Mouse (Mus musculus) right cerebral cortex, postnatal 10 days (tissue): ENCODE data around the gene Vps37d.

Source experiments
- DNase-seq, 2 experiments: peaks; one replicate each; pipeline ENCODE4 v3.0.0; 2021; ENCODE audit warnings: low spot score in 2 of 2

The Vps37d gene

DNA sequence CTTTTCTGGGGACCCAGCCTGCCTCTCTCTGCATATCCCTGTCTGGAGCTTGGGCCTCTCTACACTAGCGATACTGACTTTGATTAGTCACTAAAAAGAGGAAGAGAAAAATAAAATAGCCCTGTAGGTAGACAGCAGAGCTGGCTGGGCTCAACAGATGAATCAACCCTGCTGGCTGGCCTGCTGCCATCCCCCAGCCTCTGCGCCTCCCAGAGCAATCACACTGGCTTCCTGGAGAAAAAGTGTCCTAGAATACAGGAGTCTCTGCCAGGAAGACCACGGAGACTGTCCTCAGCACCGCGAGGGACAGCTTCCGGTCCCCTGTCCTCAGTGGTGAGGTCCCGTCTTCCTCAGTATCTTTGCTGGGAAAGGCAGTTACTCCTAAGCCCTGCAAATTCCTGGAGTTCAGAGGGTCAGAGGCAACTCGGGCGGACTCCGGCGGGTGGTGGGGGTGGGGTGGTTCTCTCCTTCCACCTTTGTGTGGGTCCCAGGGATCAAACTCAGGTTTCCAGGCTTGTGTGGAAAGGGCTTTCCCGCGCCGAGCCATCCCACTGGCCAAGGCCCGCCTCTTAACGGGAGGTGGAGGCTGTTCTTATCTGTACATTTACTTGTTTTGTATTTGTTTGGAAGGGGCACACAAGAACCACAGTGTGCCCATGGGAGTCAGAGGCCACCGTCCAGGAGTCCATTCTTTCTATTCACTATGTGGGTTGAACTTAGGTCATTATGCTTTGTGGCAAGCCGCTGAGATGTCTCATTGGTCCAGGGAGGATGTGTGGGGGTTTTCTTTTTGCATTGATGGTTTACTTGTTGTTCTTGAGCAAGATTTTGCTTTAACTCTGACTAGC, 48.8 kb downstream of the Vps37d start:
- peak in 1 of 2 experiments; percentile 73 for DNase-seq

DNA sequence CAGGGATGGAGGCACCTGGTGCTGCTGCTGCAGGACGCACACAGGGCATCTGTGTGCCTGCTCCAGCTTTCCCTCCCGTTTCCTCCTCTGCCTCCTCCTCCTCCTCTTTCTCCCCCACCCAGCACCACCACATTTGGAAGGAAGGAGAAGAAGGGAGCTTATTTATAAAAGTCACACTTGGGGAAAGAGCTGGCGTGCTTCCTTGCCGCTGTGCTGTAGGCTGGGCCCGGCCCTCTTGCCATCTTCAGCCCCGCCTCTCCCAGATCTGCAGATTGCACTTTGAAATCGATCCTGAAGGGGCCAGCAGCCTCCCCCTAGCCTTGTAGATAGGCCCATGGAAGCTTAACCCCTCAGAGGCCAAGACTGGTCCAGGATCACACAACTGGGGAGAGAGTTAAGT, 52.2 kb downstream of the Vps37d start:
- DNase-seq = peak; percentile 70 to 81

DNA sequence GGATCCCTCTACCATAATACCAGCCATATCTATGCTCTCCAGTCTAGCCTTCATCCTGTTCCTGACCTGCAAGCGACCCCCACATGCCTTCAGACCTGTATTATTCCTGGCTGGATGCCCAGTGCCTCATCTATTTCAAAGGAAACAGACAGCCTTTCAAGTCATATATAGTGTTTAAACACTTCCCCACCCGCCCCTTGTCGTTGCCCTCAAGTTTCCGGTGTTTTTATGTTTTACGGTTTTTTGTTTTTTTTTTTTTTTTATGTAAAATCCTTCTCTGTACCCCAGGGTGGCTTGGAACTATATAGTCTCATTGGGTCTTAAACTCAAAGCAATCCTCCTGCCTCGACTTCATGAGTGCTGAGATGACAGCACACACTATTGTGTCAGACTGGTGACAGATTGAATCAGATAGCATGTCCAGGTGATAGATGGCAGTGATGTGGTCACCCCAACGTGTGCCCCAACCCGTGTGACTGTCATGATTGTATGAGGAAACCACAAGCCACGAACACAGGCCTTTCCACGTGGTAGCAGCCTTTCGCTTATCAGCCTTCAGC, 53.3 kb downstream of the Vps37d start:
- DNase-seq = peak; percentile 39 to 55

GRCm38 (mm10) chr5:135023344-135024173, 54.5 kb downstream of the Vps37d start, which contains the start of gene Stx1a:
Gene Stx1a (plus strand): TSS chr5:135023482.
- peak; percentile 93 for DNase-seq
